Mouse (Mus musculus): ENCODE results near the gene Gp1bb. TPM values are rescaled to one million over a fixed set of nuclear protein-coding genes. Genes with fewer than 3 reads are reported as not detected.
A peak's percentile ranks its signal among the peaks of the same experiment; 100 is the strongest.

The Gp1bb gene
- 4.4 and 5.7 TPM in 2 replicates for polyA plus RNA-seq (2016; fragmentation: Nextera tagmentation; extraction: Ambion mirVana)

- Histone ChIP-seq H3K4me3 (replicated peaks) (peak within 1 kb of the TSS; percentile 47), H3K27ac (no peak within 1 kb of the TSS), H3K4me2 (peak within 1 kb of the TSS; percentile 81), H3K27me3 (peaks cover 96% of the 10 kb centered on the region), H3K9me3 (no peaks in the 10 kb centered on the region), H3K9ac (0 out of 2 replicates have a peak within 1 kb of the TSS, but pooled peaks have one; percentile 40), H3K4me1 (peaks cover 39% of the 10 kb centered on the region), H3K36me3 (replicated peaks) (peaks cover 40% of the 10 kb centered on the region)
- WGBS = 10% methylated on average over 17 of the region's 17 CpGs
- ATAC-seq (ENCODE audit: low FRiP score) = no peak
These were observed at the start of gene Gp1bb for GRCm38 (mm10) chr16:18622019-18622418. Gene Gp1bb (minus strand): TSS chr16:18622403.

- Histone ChIP-seq H3K27me3 (no peaks in the 10 kb centered on the region), H3K4me3 (replicated peaks) (no peak overlapping the region), H3K36me3 (replicated peaks) (no peaks in the 10 kb centered on the region), H3K9ac (no peak overlapping the region), H3K4me1 (no peaks in the 10 kb centered on the region), H3K27ac (no peak overlapping the region), H3K4me2 (no peak overlapping the region), H3K9me3 (no peaks in the 10 kb centered on the region)
- ATAC-seq (ENCODE audit: low FRiP score) = no peak
- 75% methylated on average over 6 of the region's 6 CpGs for WGBS
These were observed 47.7 kb upstream of the Gp1bb start for GRCm38 (mm10) chr16:18669914-18670313.

- no peak overlapping the region for H3K4me3 ChIP-seq (replicated peaks)
- H3K9ac ChIP-seq = no peak overlapping the region
- no peaks in the 10 kb centered on the region for H3K36me3 ChIP-seq (replicated peaks)
- no peaks in the 10 kb centered on the region for H3K27me3 ChIP-seq
- 77% methylated on average over 4 of the region's 4 CpGs for WGBS
- ATAC-seq (ENCODE audit: low FRiP score) = no peak
- H3K4me1 ChIP-seq = no peaks in the 10 kb centered on the region
- no peak overlapping the region for H3K4me2 ChIP-seq
- no peaks in the 10 kb centered on the region for H3K9me3 ChIP-seq
- H3K27ac ChIP-seq = no peak overlapping the region
These were observed 36.4 kb upstream of the Gp1bb start for GRCm38 (mm10) chr16:18658597-18658996.

GRCm38 (mm10) chr16:18655372-18656098, 33.3 kb upstream of the Gp1bb start:
- Histone ChIP-seq H3K4me3 (replicated peaks) (no peak overlapping the region), H3K4me1 (no peaks in the 10 kb centered on the region), H3K4me2 (no peak overlapping the region), H3K9ac (no peak overlapping the region), H3K27ac (no peak overlapping the region), H3K27me3 (no peaks in the 10 kb centered on the region), H3K36me3 (replicated peaks) (no peaks in the 10 kb centered on the region), H3K9me3 (no peaks in the 10 kb centered on the region)
- ATAC-seq (ENCODE audit: low FRiP score) = no peak
- 61% methylated on average over 5 of the region's 5 CpGs for WGBS

GRCm38 (mm10) chr16:18653290-18654160, 31.3 kb upstream of the Gp1bb start:
- Histone ChIP-seq H3K36me3 (replicated peaks) (no peaks in the 10 kb centered on the region), H3K27ac (no peak overlapping the region), H3K9me3 (no peaks in the 10 kb centered on the region), H3K4me1 (no peaks in the 10 kb centered on the region), H3K27me3 (no peaks in the 10 kb centered on the region), H3K4me3 (replicated peaks) (no peak overlapping the region), H3K9ac (no peak overlapping the region), H3K4me2 (no peak overlapping the region)
- 91% methylated on average over 6 of the region's 6 CpGs for WGBS
- ATAC-seq (ENCODE audit: low FRiP score) = no peak

GRCm38 (mm10) chr16:18649126-18649525, 26.9 kb upstream of the Gp1bb start:
- H3K4me2 ChIP-seq = no peak overlapping the region
- 72% methylated on average over 3 of the region's 3 CpGs for WGBS

GRCm38 (mm10) chr16:18645329-18645728, 23.1 kb upstream of the Gp1bb start:
- H3K27ac ChIP-seq = no peak overlapping the region
- H3K9ac ChIP-seq = no peak overlapping the region
- no peaks in the 10 kb centered on the region for H3K27me3 ChIP-seq
- no peaks in the 10 kb centered on the region for H3K4me1 ChIP-seq
- H3K4me3 ChIP-seq (replicated peaks) = no peak overlapping the region
- no peak for ATAC-seq (ENCODE audit: low FRiP score)
- no peaks in the 10 kb centered on the region for H3K9me3 ChIP-seq
- 76% methylated on average over 6 of the region's 6 CpGs for WGBS
- no peaks in the 10 kb centered on the region for H3K36me3 ChIP-seq (replicated peaks)
- no peak overlapping the region for H3K4me2 ChIP-seq

More at GRCm38 (mm10) chr16:18649126-18649525, 26.9 kb upstream of the Gp1bb start:
- Histone ChIP-seq H3K4me1 (no peaks in the 10 kb centered on the region), H3K4me3 (replicated peaks) (no peak overlapping the region), H3K9me3 (no peaks in the 10 kb centered on the region), H3K9ac (no peak overlapping the region), H3K27ac (no peak overlapping the region), H3K36me3 (replicated peaks) (no peaks in the 10 kb centered on the region), H3K27me3 (no peaks in the 10 kb centered on the region)
- ATAC-seq (ENCODE audit: low FRiP score) = no peak

- Histone ChIP-seq H3K4me3 (replicated peaks) (no peak overlapping the region), H3K9me3 (no peaks in the 10 kb centered on the region), H3K27ac (no peak overlapping the region), H3K4me2 (no peak overlapping the region), H3K27me3 (no peaks in the 10 kb centered on the region), H3K4me1 (no peaks in the 10 kb centered on the region), H3K9ac (no peak overlapping the region), H3K36me3 (replicated peaks) (no peaks in the 10 kb centered on the region)
- WGBS = 79% methylated on average over 4 of the region's 4 CpGs
- ATAC-seq (ENCODE audit: low FRiP score) = no peak
These were observed 22.3 kb upstream of the Gp1bb start for GRCm38 (mm10) chr16:18644485-18644884.

- Histone ChIP-seq H3K9me3 (no peaks in the 10 kb centered on the region), H3K36me3 (replicated peaks) (no peaks in the 10 kb centered on the region), H3K4me2 (no peak overlapping the region), H3K4me1 (no peaks in the 10 kb centered on the region), H3K27me3 (no peaks in the 10 kb centered on the region), H3K9ac (no peak overlapping the region), H3K4me3 (replicated peaks) (no peak overlapping the region), H3K27ac (no peak overlapping the region)
- ATAC-seq (ENCODE audit: low FRiP score) = no peak
- WGBS = 82% methylated on average over 11 of the region's 11 CpGs
These were observed 21.3 kb upstream of the Gp1bb start for GRCm38 (mm10) chr16:18643406-18643998.

GRCm38 (mm10) chr16:18642897-18643296, 20.7 kb upstream of the Gp1bb start:
- Histone ChIP-seq H3K4me1 (no peaks in the 10 kb centered on the region), H3K4me2 (no peak overlapping the region), H3K36me3 (replicated peaks) (no peaks in the 10 kb centered on the region), H3K9me3 (no peaks in the 10 kb centered on the region), H3K4me3 (replicated peaks) (no peak overlapping the region), H3K27ac (no peak overlapping the region), H3K9ac (no peak overlapping the region), H3K27me3 (no peaks in the 10 kb centered on the region)
- ATAC-seq (ENCODE audit: low FRiP score) = no peak
- 86% methylated on average over 4 of the region's 4 CpGs for WGBS

GRCm38 (mm10) chr16:18642291-18642690, 20.1 kb upstream of the Gp1bb start:
- no peaks in the 10 kb centered on the region for H3K4me1 ChIP-seq
- WGBS = 60% methylated on average over 7 of the region's 7 CpGs
- H3K4me2 ChIP-seq = no peak overlapping the region
- H3K27ac ChIP-seq = no peak overlapping the region
- no peak overlapping the region for H3K9ac ChIP-seq
- no peak for ATAC-seq (ENCODE audit: low FRiP score)
- no peak overlapping the region for H3K4me3 ChIP-seq (replicated peaks)
- no peaks in the 10 kb centered on the region for H3K36me3 ChIP-seq (replicated peaks)
- no peaks in the 10 kb centered on the region for H3K27me3 ChIP-seq
- no peaks in the 10 kb centered on the region for H3K9me3 ChIP-seq

- ATAC-seq (ENCODE audit: low FRiP score) = no peak
- H3K27ac ChIP-seq = no peak overlapping the region
- H3K27me3 ChIP-seq = no peaks in the 10 kb centered on the region
- no peak overlapping the region for H3K9ac ChIP-seq
- H3K4me3 ChIP-seq (replicated peaks) = no peak overlapping the region
- WGBS = 88% methylated on average over 1 of the region's 1 CpGs
- H3K4me2 ChIP-seq = no peak overlapping the region
- no peaks in the 10 kb centered on the region for H3K36me3 ChIP-seq (replicated peaks)
- H3K4me1 ChIP-seq = no peaks in the 10 kb centered on the region
- no peaks in the 10 kb centered on the region for H3K9me3 ChIP-seq
These were observed 17.3 kb upstream of the Gp1bb start for GRCm38 (mm10) chr16:18639382-18639929.

All from forebrain, embryonic 12.5 days (tissue).